Mouse (Mus musculus): ENCODE data around the gene Dhrs3. TPM values are rescaled to one million over a fixed set of nuclear protein-coding genes. Genes with fewer than 3 reads are reported as not detected.

Dhrs3 gene
- total RNA-seq, 4 experiments from 2014 or later, result 30.2 to 35.8 (median 32.5) TPM

DNA sequence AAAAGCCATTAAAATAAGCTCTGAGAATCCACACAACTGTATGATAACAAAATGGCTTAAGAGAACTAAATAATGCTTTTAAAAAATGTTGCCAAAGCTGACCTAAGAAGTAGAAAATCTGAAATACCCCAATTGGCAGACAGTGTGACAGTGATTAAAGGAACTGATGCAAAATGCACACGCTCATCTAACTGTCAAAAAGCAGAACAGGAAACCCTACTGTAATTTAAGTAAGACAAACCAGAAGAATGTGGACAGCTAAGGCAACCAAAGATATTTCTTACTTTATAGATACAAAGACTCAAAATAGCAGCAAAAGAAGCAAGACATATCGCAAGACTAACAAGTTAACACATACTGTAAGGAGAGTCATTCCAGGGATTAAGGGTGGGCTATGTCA is 78.4 kb downstream of the Dhrs3 start:
- DNase-seq (ENCODE audit: low spot score in 2 of 2), result no peak

GRCm38 (mm10) chr4:144972948-144973720 is 80.5 kb downstream of the Dhrs3 start:
- DNase-seq (ENCODE audit: low spot score in 2 of 2), result no peak

DNA sequence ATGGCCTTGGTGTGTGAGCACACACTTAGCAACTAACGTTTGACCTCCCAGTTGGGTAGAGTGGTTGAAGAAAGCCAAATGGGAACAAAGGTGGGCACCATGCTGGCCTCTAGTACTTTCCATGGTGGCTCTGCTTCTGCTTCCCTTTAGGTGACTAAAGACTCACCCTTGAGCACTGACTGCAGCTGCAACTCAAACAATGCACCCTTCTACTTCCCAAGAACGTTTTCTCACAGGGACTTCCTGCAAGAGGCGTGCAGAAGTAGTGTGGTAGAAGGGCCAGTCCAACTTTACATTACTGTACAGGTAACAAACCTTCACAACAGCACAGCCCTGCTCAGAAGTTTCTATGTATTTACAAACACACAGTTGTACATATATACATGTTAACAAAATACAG is 81.8 kb downstream of the Dhrs3 start:
- no peak for DNase-seq (ENCODE audit: low spot score in 2 of 2)

GRCm38 (mm10) chr4:144975505-144975904 is 82.9 kb downstream of the Dhrs3 start:
- no peak for DNase-seq (ENCODE audit: low spot score in 2 of 2)

- no peak for DNase-seq (ENCODE audit: low spot score in 2 of 2)
These were observed 84.4 kb downstream of the Dhrs3 start for GRCm38 (mm10) chr4:144977057-144977456.

Other genes with a start within 250 kb of the Dhrs3 start
- not detected for gene Gm436, start 206.5 kb upstream of the Dhrs3 start, total RNA-seq (2022)
- under 1 TPM; 0.49 to 0.59 (median 0.51) TPM for gene Gm13178, start 171.4 kb upstream of the Dhrs3 start, total RNA-seq (2022)
- not detected for gene Gm438, start 106.2 kb upstream of the Dhrs3 start, total RNA-seq (2022)